Mouse (Mus musculus) right cerebral cortex, adult 2 months (tissue): ENCODE data around the gene Rgmb.

Source experiments
- DNase-seq, 2 experiments: peaks; one replicate each; pipeline ENCODE4 v3.0.0; 2021 to 2022; ENCODE audit warnings: low spot score in 2 of 2

Rgmb gene

DNA sequence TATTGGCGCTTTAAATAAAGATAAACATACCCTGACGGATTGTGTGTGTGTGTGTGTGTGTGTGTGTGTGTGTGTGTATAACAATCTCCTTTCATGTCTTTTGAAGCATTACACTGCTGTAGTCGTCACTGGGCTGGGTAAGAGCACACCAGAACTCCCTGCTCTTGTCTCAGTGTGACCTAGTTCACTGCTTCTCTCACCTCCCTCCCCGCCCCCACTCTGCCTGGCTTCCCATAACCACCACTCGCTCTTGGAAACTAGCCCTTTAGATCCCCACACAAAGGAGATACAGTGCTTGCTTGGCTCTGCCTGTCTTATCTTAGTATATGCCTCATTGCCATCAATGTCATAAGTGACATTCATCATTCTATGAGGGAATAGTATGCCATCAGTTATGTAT, 54.5 kb downstream of the Rgmb start:
- DNase-seq = no peak

DNA sequence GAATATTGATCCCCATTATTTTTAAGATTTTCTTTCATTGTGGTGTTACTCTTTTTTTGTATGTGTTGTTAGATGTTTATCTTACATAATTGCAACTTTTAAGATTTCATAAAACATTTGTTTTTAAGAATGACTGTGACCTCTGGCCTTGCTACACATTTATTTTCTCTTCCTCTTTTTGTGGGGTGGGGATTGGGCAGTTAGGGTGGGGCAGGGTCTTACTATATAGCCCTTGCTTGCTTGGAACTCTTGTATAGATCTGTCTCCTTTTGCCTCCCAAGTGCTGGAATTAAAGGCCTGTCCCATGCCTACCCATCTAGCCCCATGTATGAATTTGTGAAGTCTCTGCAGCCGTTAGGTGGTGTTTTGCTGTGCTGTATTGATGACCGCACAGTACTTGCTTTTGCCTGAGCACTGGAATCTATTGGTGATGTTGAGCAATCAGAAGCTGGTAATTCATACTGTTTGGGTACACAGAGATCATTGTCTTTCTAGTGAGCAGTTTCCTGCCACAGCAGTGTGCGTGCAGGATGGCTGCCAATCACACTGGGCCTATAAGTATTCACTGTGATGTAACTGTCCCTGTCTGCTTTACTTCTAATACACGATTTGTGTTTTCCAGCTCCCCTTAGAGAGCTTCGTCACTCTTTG, 56.1 kb downstream of the Rgmb start:
- DNase-seq = no peak

DNA sequence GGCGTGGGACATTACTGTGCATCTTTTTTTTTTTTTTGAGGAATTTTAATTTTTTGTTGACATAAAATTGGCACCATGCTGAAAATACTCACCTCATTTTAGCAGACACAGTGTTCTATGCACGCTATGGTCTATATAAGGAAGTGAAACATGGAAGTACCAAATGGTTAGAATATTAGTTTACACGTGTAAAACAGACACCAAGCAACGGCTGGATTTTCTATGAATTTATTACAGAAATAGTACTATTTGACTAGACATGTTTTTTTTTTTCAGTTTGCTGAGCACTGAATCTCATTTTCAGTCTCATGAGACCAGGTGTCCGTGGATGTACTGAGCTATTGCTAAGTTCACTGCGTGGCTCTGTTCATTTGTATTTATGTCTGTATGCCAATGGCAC, 56.9 kb downstream of the Rgmb start:
- DNase-seq = no peak

DNA sequence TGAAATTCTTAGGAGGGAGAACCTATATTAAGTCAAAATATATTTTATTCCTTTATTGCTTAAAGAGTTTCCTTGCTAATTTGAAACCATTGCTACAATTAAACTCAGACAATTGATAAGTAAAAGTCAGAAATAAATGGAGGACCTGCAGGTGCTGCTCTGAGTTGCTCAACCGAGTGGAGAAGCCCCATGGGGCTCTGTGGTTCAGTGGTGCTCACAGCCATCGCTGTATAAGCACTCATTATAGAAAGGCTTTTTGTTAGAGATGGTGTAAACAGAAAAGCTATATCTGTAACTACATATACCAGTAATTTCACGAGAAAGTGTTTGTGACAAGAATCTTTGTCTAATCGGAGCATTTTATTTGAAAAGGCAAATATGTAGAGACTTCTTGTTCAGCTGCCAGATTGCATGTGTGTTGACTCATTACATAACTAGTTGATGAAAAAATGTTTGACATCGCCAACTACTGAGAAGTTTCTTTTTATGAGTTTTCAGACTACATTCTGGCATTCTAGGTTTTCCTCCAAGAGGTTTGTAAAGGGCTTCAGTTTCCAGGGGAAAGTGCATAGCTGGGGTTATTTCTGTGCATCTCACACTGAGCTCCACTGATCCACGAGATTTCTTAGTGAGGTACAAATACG, 61.6 kb downstream of the Rgmb start:
- no peak for DNase-seq

DNA sequence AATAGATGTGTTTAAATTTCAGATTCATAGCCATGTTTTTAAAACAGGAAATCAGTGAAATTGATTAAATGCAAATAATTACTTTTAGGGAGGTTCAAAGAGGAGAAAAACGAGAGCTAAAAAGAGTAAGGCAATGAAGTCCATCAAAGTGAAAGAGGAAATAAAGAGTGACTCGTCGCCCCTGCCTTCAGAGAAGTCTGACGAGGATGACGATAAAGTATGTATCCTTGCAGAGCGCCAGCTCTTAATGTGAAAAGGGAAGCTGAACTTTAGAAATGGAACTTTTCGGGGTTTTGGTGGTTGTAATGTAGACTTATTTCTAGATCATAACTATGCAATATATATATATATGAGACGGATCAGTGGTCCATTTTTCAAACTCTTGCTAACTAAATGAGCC, 69.6 kb downstream of the Rgmb start:
- no peak for DNase-seq
